Mouse (Mus musculus) stomach, postnatal 0 days (tissue): Measurements from ENCODE around the gene Ap4s1.

Source experiments
- CTCF ChIP-seq: IDR thresholded peaks from 2 replicates; pipeline ENCODE4 v1.5.1; 2016; ENCODE audit warnings: antibody characterized with exemption, low read depth, mild to moderate bottlenecking, moderate library complexity
- EP300 ChIP-seq: optimal IDR thresholded peaks from 2 replicates; pipeline ENCODE3; 2016; ENCODE audit warnings: antibody characterized with exemption

- TF ChIP-seq CTCF (no peak), EP300 (no peak)
These were observed 76.6 kb downstream of the Ap4s1 start for GRCm38 (mm10) chr12:51767454-51767853.
